Mouse (Mus musculus) cortical plate, adult 2 months (tissue): ENCODE results near the gene 1700001O22Rik.

Experiments
- CTCF ChIP-seq: fragments of 200-500 bp; IDR thresholded peaks from 2 replicates; pipeline ENCODE4 v1.5.1; 2011; ENCODE audit warnings: mild to moderate bottlenecking, control low read depth, low read length; ENCODE audit not compliant: insufficient read depth; ENCODE audit errors: extremely low read depth
- POLR2A ChIP-seq: fragments of 200-500 bp; IDR thresholded peaks from 2 replicates; pipeline ENCODE4 v1.6.1; 2011; ENCODE audit warnings: mild to moderate bottlenecking, low read length, control low read depth; ENCODE audit not compliant: insufficient read depth; ENCODE audit errors: extremely low read depth

DNA sequence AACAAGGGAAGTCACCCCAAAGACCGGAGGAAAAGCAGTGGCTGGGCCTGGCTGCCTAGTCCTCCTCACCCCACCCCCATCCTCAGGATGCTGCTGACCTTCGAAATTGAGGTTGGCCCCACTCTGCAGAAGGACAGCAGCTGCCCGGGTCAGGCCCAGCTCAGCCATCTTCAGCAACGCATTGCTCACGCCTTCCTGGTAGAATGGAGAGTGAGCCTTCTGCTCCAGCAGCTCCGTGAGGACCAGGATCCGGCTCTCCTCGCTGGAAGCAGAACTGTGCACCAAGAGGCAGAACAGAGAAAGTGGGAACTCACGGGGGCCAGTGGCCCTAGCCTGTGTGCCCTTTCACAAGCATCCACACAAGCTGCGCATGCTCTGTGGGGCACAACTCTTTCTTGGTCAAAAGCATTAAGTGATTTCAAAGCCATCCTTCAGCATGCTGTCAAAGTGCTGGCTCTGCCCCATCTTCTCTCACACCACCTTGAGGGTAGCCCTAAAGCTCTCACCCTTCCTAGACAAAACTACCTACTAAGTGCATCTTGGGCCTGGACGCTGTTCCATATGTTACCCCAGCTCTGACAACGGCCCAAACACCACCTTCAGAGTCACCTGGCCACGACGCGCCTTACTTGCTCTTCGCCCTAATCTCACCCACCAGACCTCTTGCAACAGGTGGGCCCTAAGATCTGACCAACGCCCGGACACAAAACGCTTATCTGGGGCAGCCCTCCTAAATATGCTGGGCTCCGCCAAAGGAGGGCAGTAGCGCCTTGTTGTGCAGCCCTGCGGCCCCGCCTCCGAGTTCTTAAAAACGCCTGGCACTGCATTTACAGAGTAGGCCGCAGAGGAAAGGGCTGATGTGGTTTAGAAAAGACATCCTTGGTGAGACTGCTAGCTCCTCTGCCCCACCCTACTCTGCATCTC, 23.6 kb upstream of the 1700001O22Rik start:
- TF ChIP-seq CTCF (peak; percentile 26; the same call in 1 of the 2 replicates), POLR2A (0 out of 2 replicates have a peak, but pooled peaks have one; percentile 15)
